8 mouse cellular contexts compared by ENCODE assay signal in the genomic region with DNA sequence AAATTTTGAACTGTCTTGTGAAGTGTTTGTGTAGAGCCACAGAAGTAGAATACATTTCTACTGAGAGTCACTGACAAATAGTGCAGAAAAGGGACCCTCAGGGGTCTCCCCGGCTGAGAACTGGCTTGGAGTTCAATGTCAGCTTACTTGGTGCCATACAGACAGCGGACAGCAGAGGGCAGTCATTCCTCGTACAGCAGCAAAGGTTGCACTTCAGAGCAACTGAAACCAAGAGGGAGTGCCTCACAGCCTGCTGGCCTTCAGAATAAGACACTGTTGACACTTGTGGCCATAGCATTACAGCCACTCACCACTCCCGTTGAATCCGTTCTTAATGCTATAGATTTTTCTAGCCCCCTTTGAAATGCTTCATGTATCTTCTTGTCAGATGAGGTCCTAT. TPM values are rescaled to one million over a fixed set of nuclear protein-coding genes. Genes with fewer than 3 reads are reported as not detected.
A peak's percentile ranks its signal among the peaks of the same experiment; 100 is the strongest.
DNase-seq lines count a peak whose midpoint lies in the region; TF ChIP-seq lines count a peak whose summit lies in the region.
"Had no signal": no experiment of that assay in that cellular context is flagged by ENCODE, and none has a peak within 500 bp of the region (broad histone marks: within the 10 kb centered on the region; RNA-seq: fewer than 3 reads in every experiment).

No protein-coding gene starts in this region.

- peaks cover 0 to 2% of the 10 kb centered on the region in 2 experiments; a peak in 1 of 4 replicates for H3K4me1 ChIP-seq in ES-E14 (ENCODE audit: control insufficient read depth in 2 of 2, insufficient read depth in 2 of 2, low read length in 2 of 2, poor library complexity in 1 of 2)
- H3K4me1 ChIP-seq: limb, embryonic 15.5 days had no signal

- no peaks in the 10 kb centered on the region for H3K36me3 ChIP-seq in ES-E14 (ENCODE audit: control insufficient read depth, insufficient read depth, low read length, poor library complexity, severe bottlenecking)
- H3K36me3 ChIP-seq: limb, embryonic 15.5 days had no signal

- intact Hi-C loops in heart, postnatal 14 days (cut with DNase I), result loop anchor here (2.0 to 5.0 kb wide), 4 partner anchors 38 to 337 kb away; no protein-coding TSS in a partner anchor

- H3K9me3 ChIP-seq in ES-E14 (ENCODE audit: control insufficient read depth, insufficient read depth, low read depth, low read length), result no peaks in the 10 kb centered on the region
- H3K9me3 ChIP-seq: limb, embryonic 15.5 days had no signal

- H3K4me3 ChIP-seq in ES-E14 (ENCODE audit: insufficient read depth in 1 of 2, low read depth in 1 of 2, low read length in 2 of 2, poor library complexity in 1 of 2, severe bottlenecking in 1 of 2), result no peak overlapping the region
- H3K4me3 ChIP-seq: limb, embryonic 15.5 days had no signal

- in situ Hi-C loops in ES-E14 (cut with MboI; ENCODE audit: low sequenced_read_pairs in 2 of 2, unreplicated experiment in 2 of 2), result loop anchor here in 1 of 2 experiments (25.0 kb wide), 1 partner anchor 212 kb away; the partner anchor contains the start of genes Ggt6 and Mybbp1a

- peak; percentile 60 for DNase-seq in ES-E14 (ENCODE audit: low read depth, low spot score)
- peak; percentile 57 to 91 for DNase-seq in adrenal gland, adult (ENCODE audit: inconsistent age in 2 of 2, low spot score in 1 of 2)
- peak; percentile 90 for DNase-seq in embryo, embryonic 10 days (ENCODE audit: low spot score)
- peak; percentile 76 to 83 for DNase-seq in heart, postnatal 14 days
- DNase-seq in layer of hippocampus, postnatal 36 days, result peak; percentile 72 to 75
- DNase-seq in mesoderm, embryonic 11.5 days (ENCODE audit: low read depth, low spot score), result peak; percentile 79
- DNase-seq in right cerebral cortex, postnatal 36 days (ENCODE audit: low spot score in 2 of 2), result peak; percentile 51 to 68

- H3K27ac ChIP-seq in ES-E14 (ENCODE audit: insufficient read depth, low read depth, low read length, poor library complexity, severe bottlenecking), result no peak overlapping the region
- H3K27ac ChIP-seq: limb, embryonic 15.5 days had no signal

- no peak overlapping the region for H3K9ac ChIP-seq in ES-E14 (ENCODE audit: insufficient read depth, low read depth, low read length, poor library complexity, severe bottlenecking)
- H3K9ac ChIP-seq: limb, embryonic 15.5 days had no signal

TF ChIP-seq in ES-E14, 5 proteins besides CTCF, POLR2A, EP300 and RAD21:
- TF ChIP-seq ZNF384 (IDR thresholded peaks at IDR 0.05; ENCODE audit: low read depth, low read length) (no peak), ZC3H11A (IDR thresholded peaks at IDR 0.05; ENCODE audit: borderline replicate concordance, low read depth, low read length) (peak; percentile 95), CHD2 (IDR thresholded peaks at IDR 0.05; ENCODE audit: low read depth, low read length) (no peak)

RNA-seq across cellular contexts. Expression of gene Med31, which starts 9.5 kb away (rescaled TPM):
- total RNA-seq in ES-E14 (2012; rRNA removed), result 21.5 and 28.6 TPM in 2 replicates
- total RNA-seq in heart, postnatal 14 days (2021), result 10 to 100 TPM in 1 of 2 experiments, 1 to 10 TPM in 1; 9.1 to 11.9 TPM
- 10 to 100 TPM; 12.6 to 15.8 TPM for total RNA-seq in layer of hippocampus, postnatal 36 days (2021)

RNA-seq across cellular contexts. Expression of gene Txndc17, which starts 17.5 kb away (rescaled TPM):
- total RNA-seq in ES-E14 (2012; rRNA removed), result 77.1 and 126 TPM in 2 replicates
- 10 to 100 TPM; 40.3 to 43.6 TPM for total RNA-seq in heart, postnatal 14 days (2021)
- 10 to 100 TPM; 33.0 to 36.4 TPM for total RNA-seq in layer of hippocampus, postnatal 36 days (2021)

RNA-seq across cellular contexts. Expression of gene 4933427D14Rik, which starts 17.6 kb away (rescaled TPM):
- 8.3 and 8.5 TPM in 2 replicates for total RNA-seq in ES-E14 (2012; rRNA removed)
- total RNA-seq in heart, postnatal 14 days (2021), result 1 to 10 TPM; 4.7 to 5.2 TPM
- 10 to 100 TPM; 25.5 to 30.7 TPM for total RNA-seq in layer of hippocampus, postnatal 36 days (2021)

RNA-seq across cellular contexts. Expression of gene Gm43951, which starts 18.2 kb away (rescaled TPM):
- total RNA-seq in ES-E14 (2012; rRNA removed), result 2.8 and 5.1 TPM in 2 replicates
- total RNA-seq in heart, postnatal 14 days (2021), result under 1 TPM; 0.41 to 0.74 TPM
- total RNA-seq in layer of hippocampus, postnatal 36 days (2021), result 10 to 100 TPM; 11.7 to 12.4 TPM

RNA-seq across cellular contexts. Expression of gene Slc13a5, which starts 42.2 kb away (rescaled TPM):
- total RNA-seq in ES-E14 (2012; rRNA removed), result 7.1 and 8.1 TPM in 2 replicates
- not detected for total RNA-seq in heart, postnatal 14 days (2021)
- total RNA-seq in layer of hippocampus, postnatal 36 days (2021), result 1 to 10 TPM; 6.5 to 6.9 TPM
